Mouse (Mus musculus): ENCODE measurements around the gene 9130213A22Rik.

The 9130213A22Rik gene

GRCm38 (mm10) chr11:69094697-69095429 is 27.5 kb downstream of the 9130213A22Rik start, which contains the start of gene Per1:
Per1 (plus strand) TSS chr11:69095217.
- peak; percentile 100 for DNase-seq (ENCODE audit: low spot score in 2 of 2)

- peak in 1 of 2 experiments; percentile 31 for DNase-seq (ENCODE audit: low spot score in 2 of 2)
Measured at GRCm38 (mm10) chr11:69093856-69094255, 28.5 kb downstream of the 9130213A22Rik start.

- DNase-seq (ENCODE audit: low spot score in 2 of 2), result peak in 1 of 2 experiments; percentile 27
Measured at GRCm38 (mm10) chr11:69092871-69093270, 29.5 kb downstream of the 9130213A22Rik start.

- peak; percentile 79 to 83 for DNase-seq (ENCODE audit: low spot score in 2 of 2)
Measured at GRCm38 (mm10) chr11:69092386-69092751, 30.0 kb downstream of the 9130213A22Rik start.

GRCm38 (mm10) chr11:69091566-69092385 is 30.6 kb downstream of the 9130213A22Rik start:
- peak in 1 of 2 experiments; percentile 25 for DNase-seq (ENCODE audit: low spot score in 2 of 2)

- DNase-seq (ENCODE audit: low spot score in 2 of 2), result peak in 1 of 2 experiments; percentile 35
Measured at GRCm38 (mm10) chr11:69090367-69090766, 32.0 kb downstream of the 9130213A22Rik start.

GRCm38 (mm10) chr11:69089616-69090290 is 32.6 kb downstream of the 9130213A22Rik start:
- peak in 1 of 2 experiments; percentile 61 for DNase-seq (ENCODE audit: low spot score in 2 of 2)

GRCm38 (mm10) chr11:69088856-69089615 is 33.4 kb downstream of the 9130213A22Rik start:
- DNase-seq (ENCODE audit: low spot score in 2 of 2), result peak in 1 of 2 experiments; percentile 45

- DNase-seq (ENCODE audit: low spot score in 2 of 2), result peak; percentile 96
Measured at GRCm38 (mm10) chr11:69088103-69088855, 34.1 kb downstream of the 9130213A22Rik start, which contains the start of gene Vamp2. Vamp2 (plus strand) TSS chr11:69088490.

GRCm38 (mm10) chr11:69087597-69087996 is 34.8 kb downstream of the 9130213A22Rik start:
- peak in 1 of 2 experiments; percentile 38 for DNase-seq (ENCODE audit: low spot score in 2 of 2)

GRCm38 (mm10) chr11:69087082-69087481 is 35.3 kb downstream of the 9130213A22Rik start:
- DNase-seq (ENCODE audit: low spot score in 2 of 2), result peak; percentile 35 to 47

- peak; percentile 59 to 60 for DNase-seq (ENCODE audit: low spot score in 2 of 2)
Measured at GRCm38 (mm10) chr11:69086390-69086789, 36.0 kb downstream of the 9130213A22Rik start.

- no peak for DNase-seq (ENCODE audit: low spot score in 2 of 2)
Measured at GRCm38 (mm10) chr11:69085608-69086007, 36.8 kb downstream of the 9130213A22Rik start.

- DNase-seq (ENCODE audit: low spot score in 2 of 2), result no peak
Measured at GRCm38 (mm10) chr11:69081613-69082012, 40.8 kb downstream of the 9130213A22Rik start.

GRCm38 (mm10) chr11:69080855-69081222 is 41.5 kb downstream of the 9130213A22Rik start:
- DNase-seq (ENCODE audit: low spot score in 2 of 2), result no peak

GRCm38 (mm10) chr11:69080102-69080854 is 42.1 kb downstream of the 9130213A22Rik start:
- no peak for DNase-seq (ENCODE audit: low spot score in 2 of 2)

GRCm38 (mm10) chr11:69078805-69079438 is 43.5 kb downstream of the 9130213A22Rik start:
- peak in 1 of 2 experiments; percentile 25 for DNase-seq (ENCODE audit: low spot score in 2 of 2)

- DNase-seq (ENCODE audit: low spot score in 2 of 2), result no peak
Measured at GRCm38 (mm10) chr11:69078041-69078440, 44.3 kb downstream of the 9130213A22Rik start.

GRCm38 (mm10) chr11:69077316-69077715 is 45.1 kb downstream of the 9130213A22Rik start:
- no peak for DNase-seq (ENCODE audit: low spot score in 2 of 2)

Measured in right cerebral cortex, postnatal 10 days (tissue).